Mouse (Mus musculus) liver, embryonic 11.5 days (tissue): ENCODE measurements around the gene Fbln5. TPM values are rescaled to one million over a fixed set of nuclear protein-coding genes. Genes with fewer than 3 reads are reported as not detected.

Source experiments
- ATAC-seq: fragments of 200-750 bp; cut with Nextera tagmentation; replicated peaks from 2 replicates; pipeline ENCODE4 v1.8.0; 2017; ENCODE audit warnings: moderate number of reproducible peaks, mild to moderate bottlenecking, moderate TSS enrichment, moderate library complexity; ENCODE audit not compliant: low FRiP score
- DNase-seq: peaks from one replicate; pipeline ENCODE4 v3.0.0-alpha.2; 2017; ENCODE audit warnings: low spot score
- H3K27ac ChIP-seq: fragments of 300-500 bp; sonication (generic); 2 replicates; pipeline ENCODE4 v1.5.1; 2014; ENCODE audit warnings: mild to moderate bottlenecking, low read depth, low read length, control low read depth
- H3K27me3 ChIP-seq: fragments of 300-500 bp; sonication (generic); replicated peaks from 2 replicates; pipeline ENCODE4 v1.6.1; 2014; ENCODE audit warnings: low read length, mixed read lengths; ENCODE audit not compliant: control insufficient read depth, insufficient read depth
- H3K36me3 ChIP-seq: fragments of 300-500 bp; sonication (generic); 2 replicates; pipeline ENCODE4 v1.6.1; 2014; ENCODE audit warnings: mild to moderate bottlenecking, low read length, moderate library complexity, mixed read lengths; ENCODE audit not compliant: control insufficient read depth, insufficient read depth
- H3K4me1 ChIP-seq: fragments of 300-500 bp; sonication (generic); replicated peaks from 2 replicates; pipeline ENCODE4 v1.6.1; 2014; ENCODE audit warnings: low read length, mixed read lengths; ENCODE audit not compliant: control insufficient read depth, insufficient read depth
- H3K4me2 ChIP-seq: fragments of 300-500 bp; sonication (generic); 2 replicates; pipeline ENCODE4 v1.6.1; 2014; ENCODE audit warnings: mild to moderate bottlenecking, control low read depth, moderate library complexity
- H3K4me3 ChIP-seq: fragments of 300-500 bp; sonication (generic); 2 replicates; pipeline ENCODE4 v1.5.1; 2014; ENCODE audit warnings: low read depth, low read length, control low read depth
- H3K9ac ChIP-seq: fragments of 300-500 bp; sonication (generic); 2 replicates; pipeline ENCODE4 v1.6.1; 2014; ENCODE audit warnings: low read depth, low read length, control low read depth
- H3K9me3 ChIP-seq: fragments of 300-500 bp; sonication (generic); 2 replicates; pipeline ENCODE4 v1.6.1; 2016; ENCODE audit warnings: low read length, inconsistent platforms, mixed read lengths; ENCODE audit not compliant: control insufficient read depth
- WGBS: fragments of 180-500 bp; shearing (Covaris S2); extraction: QIAGEN DNeasy Blood & Tissue Kit; methylation state at CpG from one replicate; pipeline ENCODE4 v1.1.7; 2014; 5-methylcytosine and 5-hydroxymethylcytosine counted together
- polyA plus RNA-seq: library from polyadenylated mRNA; unstranded; fragments of >200 nt; fragmentation: Nextera tagmentation; extraction: Ambion mirVana; gene quantifications from 2 replicates; pipeline ENCODE4 v1.2.1, GENCODE M21; 2014

Fbln5 gene
- polyA plus RNA-seq, 1 experiment from 2014 or later = 4.4 TPM

- Histone ChIP-seq H3K27ac (no peak overlapping the region), H3K4me3 (no peak overlapping the region), H3K4me1 (no peaks in the 10 kb centered on the region), H3K27me3 (no peaks in the 10 kb centered on the region), H3K9ac (no peak overlapping the region), H3K9me3 (no peaks in the 10 kb centered on the region), H3K36me3 (peaks cover 2% of the 10 kb centered on the region; the same call in 1 of the 2 replicates), H3K4me2 (no peak overlapping the region)
- WGBS = 88% methylated on average over 4 of the region's 4 CpGs
- ATAC-seq = no peak
- no peak for DNase-seq
Observed at GRCm38 (mm10) chr12:101834715-101835114, 15.9 kb upstream of the Fbln5 start.

- Histone ChIP-seq H3K36me3 (peaks cover 1% of the 10 kb centered on the region; the same call in 1 of the 2 replicates), H3K27ac (no peak overlapping the region)
- WGBS = 90% methylated on average over 8 of the region's 8 CpGs
Observed at GRCm38 (mm10) chr12:101833776-101834175, 14.9 kb upstream of the Fbln5 start.

DNA sequence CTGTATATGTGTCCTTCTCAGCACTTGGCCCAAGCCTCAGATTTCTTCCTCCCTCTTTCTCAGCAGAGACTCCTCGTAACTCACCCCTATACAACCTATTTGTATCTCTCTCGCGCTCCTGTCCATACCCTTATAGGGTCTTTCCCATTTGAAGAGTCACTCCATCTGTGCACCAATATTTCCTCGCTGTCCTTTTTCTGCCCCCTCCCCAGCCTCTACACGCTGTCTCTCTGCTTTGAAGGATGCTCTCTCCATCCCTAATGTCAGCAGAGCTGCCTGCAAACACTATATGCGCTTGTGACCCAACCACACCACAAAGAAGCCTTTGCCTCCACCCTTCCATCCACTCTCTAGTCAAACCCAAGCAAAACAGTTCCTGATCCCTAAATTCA lies 14.3 kb upstream of the Fbln5 start:
- H3K4me2 ChIP-seq = no peak overlapping the region
- H3K4me1 ChIP-seq = no peaks in the 10 kb centered on the region
- H3K27me3 ChIP-seq = no peaks in the 10 kb centered on the region
- no peak overlapping the region for H3K27ac ChIP-seq
- whole genome bisulfite sequencing = 89% methylated on average over 6 of the region's 6 CpGs
- peak; percentile 12; the same call in 1 of the 2 replicates for ATAC-seq
- H3K4me3 ChIP-seq = no peak overlapping the region
- no peaks in the 10 kb centered on the region for H3K9me3 ChIP-seq
- no peak for DNase-seq
- no peaks in the 10 kb centered on the region for H3K36me3 ChIP-seq
- H3K9ac ChIP-seq = no peak overlapping the region

More at GRCm38 (mm10) chr12:101833776-101834175, 14.9 kb upstream of the Fbln5 start:
- H3K27me3 ChIP-seq = no peaks in the 10 kb centered on the region
- ATAC-seq (no peak), DNase-seq (no peak)
- H3K9ac ChIP-seq = no peak overlapping the region
- no peaks in the 10 kb centered on the region for H3K9me3 ChIP-seq
- no peak overlapping the region for H3K4me3 ChIP-seq
- no peaks in the 10 kb centered on the region for H3K4me1 ChIP-seq
- no peak overlapping the region for H3K4me2 ChIP-seq

DNA sequence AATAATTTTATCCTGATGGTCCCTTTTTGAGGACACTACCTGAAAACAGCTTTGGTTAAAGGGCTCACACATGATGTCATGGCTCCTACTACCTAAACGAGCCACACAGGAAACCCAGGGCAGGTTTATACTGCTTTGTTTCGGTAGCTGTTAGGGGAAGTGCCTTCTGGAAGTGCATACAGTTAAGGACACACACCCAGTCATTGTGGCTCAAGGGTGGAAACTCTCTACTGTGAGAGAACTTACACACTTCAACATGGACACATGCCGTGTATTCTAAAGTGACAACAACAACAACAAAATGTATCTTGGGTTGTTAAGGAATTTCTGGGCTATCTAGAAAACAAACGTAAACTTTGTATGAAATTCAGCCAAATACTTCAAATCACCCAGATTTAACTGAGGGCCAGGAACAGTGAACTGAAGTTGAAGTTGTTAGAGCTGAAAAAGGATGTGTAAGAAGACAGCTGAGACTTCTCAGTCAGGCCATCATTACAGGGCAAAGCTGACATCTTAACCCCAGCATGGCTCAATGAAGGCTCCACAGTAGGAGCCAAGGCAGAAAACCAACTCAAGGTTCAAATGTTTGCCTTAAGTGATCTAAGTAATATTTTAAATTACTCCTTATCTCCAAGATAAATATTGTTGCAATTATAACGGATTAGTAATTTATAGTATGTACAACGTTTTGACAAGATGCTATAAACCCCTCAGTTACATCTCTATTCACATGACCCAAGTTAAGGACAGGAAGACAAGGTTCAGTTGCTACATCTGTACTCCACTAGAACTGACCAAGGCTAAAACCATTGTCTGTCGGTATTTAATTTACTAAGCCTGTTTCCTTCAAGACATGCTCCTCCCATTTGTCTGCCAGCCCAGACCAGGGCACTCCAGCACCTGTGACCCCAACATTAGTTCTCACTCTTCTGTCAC lies 13.6 kb upstream of the Fbln5 start:
- H3K4me1 ChIP-seq = no peaks in the 10 kb centered on the region
- H3K4me3 ChIP-seq = no peak overlapping the region
- no peaks in the 10 kb centered on the region for H3K36me3 ChIP-seq
- 63% methylated on average over 7 of the region's 7 CpGs for WGBS
- H3K27me3 ChIP-seq = no peaks in the 10 kb centered on the region
- no peak overlapping the region for H3K4me2 ChIP-seq
- no peak overlapping the region for H3K27ac ChIP-seq
- no peak overlapping the region for H3K9ac ChIP-seq
- no peaks in the 10 kb centered on the region for H3K9me3 ChIP-seq
- ATAC-seq (peak; percentile 21; the same call in 1 of the 2 replicates), DNase-seq (no peak)

- no peaks in the 10 kb centered on the region for H3K9me3 ChIP-seq
- H3K36me3 ChIP-seq = no peaks in the 10 kb centered on the region
- H3K27me3 ChIP-seq = no peaks in the 10 kb centered on the region
- WGBS = 71% methylated on average over 4 of the region's 4 CpGs
- no peak overlapping the region for H3K4me3 ChIP-seq
- ATAC-seq = no peak
- no peak overlapping the region for H3K27ac ChIP-seq
- no peak overlapping the region for H3K9ac ChIP-seq
- no peaks in the 10 kb centered on the region for H3K4me1 ChIP-seq
- DNase-seq = no peak
- no peak overlapping the region for H3K4me2 ChIP-seq
Observed at GRCm38 (mm10) chr12:101831221-101831620, 12.4 kb upstream of the Fbln5 start.

GRCm38 (mm10) chr12:101823161-101823560 lies 4.3 kb upstream of the Fbln5 start:
- ATAC-seq = no peak
- H3K27me3 ChIP-seq = peaks cover 21% of the 10 kb centered on the region
- H3K4me2 ChIP-seq = no peak overlapping the region
- 85% methylated on average over 4 of the region's 4 CpGs for WGBS
- no peak overlapping the region for H3K4me3 ChIP-seq
- H3K36me3 ChIP-seq = no peaks in the 10 kb centered on the region
- no peak for DNase-seq
- H3K27ac ChIP-seq = no peak overlapping the region
- H3K9me3 ChIP-seq = no peaks in the 10 kb centered on the region
- no peak overlapping the region for H3K9ac ChIP-seq
- 0 out of 2 replicates have a peak, but pooled peaks cover 3% of the 10 kb centered on the region for H3K4me1 ChIP-seq

DNA sequence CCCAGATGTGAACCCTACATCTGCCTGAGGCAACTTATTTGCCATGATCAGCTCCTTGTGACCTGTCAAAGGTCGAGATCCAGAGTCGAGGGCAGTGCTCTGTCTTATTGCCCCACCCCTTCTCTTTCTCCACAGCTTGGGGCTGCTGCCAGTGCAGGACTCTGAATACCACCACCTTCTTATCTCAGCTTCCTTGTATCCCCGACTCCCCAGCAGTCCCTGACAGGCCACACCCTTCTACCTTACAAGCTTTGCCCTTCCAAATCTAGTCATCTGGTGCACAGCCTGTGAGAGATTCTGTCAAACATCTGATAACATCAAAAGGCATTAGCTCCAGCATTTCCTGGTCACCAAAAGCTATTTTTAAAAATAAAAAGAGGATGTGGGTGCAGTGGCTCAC lies 2.7 kb upstream of the Fbln5 start:
- Histone ChIP-seq H3K9ac (no peak overlapping the region), H3K4me2 (no peak overlapping the region), H3K27me3 (peaks cover 30% of the 10 kb centered on the region), H3K4me3 (no peak overlapping the region), H3K9me3 (no peaks in the 10 kb centered on the region), H3K27ac (no peak overlapping the region), H3K4me1 (0 out of 2 replicates have a peak, but pooled peaks cover 3% of the 10 kb centered on the region), H3K36me3 (no peaks in the 10 kb centered on the region)
- no peak for ATAC-seq
- no peak for DNase-seq
- WGBS = 18% methylated on average over 3 of the region's 3 CpGs

DNA sequence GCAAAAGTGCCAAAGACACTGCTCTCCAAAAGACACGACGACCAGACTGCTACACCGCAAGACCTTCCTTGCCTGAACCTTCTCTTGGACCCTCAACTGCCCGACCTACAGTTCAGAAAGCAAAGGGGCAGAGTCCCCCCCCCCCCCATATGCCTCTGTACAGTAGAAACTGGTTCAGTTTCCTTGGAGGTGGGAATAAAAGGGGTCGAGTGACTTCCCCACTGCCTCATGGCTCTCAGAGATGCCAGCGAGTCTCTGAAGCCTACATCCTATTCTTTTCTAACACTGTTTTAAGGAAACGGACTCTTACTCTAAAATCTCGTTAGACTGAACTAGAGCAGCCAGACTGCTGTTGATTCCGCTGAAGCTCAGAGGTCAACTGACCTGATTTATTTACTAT lies 715 bp upstream of the Fbln5 start:
- Histone ChIP-seq H3K9ac (no peak overlapping the region), H3K4me1 (0 out of 2 replicates have a peak, but pooled peaks cover 3% of the 10 kb centered on the region), H3K27me3 (peaks cover 30% of the 10 kb centered on the region), H3K4me3 (peak overlapping the region; percentile 38), H3K36me3 (no peaks in the 10 kb centered on the region), H3K27ac (no peak overlapping the region), H3K9me3 (no peaks in the 10 kb centered on the region), H3K4me2 (peak overlapping the region; percentile 68)
- DNase-seq (no peak), ATAC-seq (no peak)
- 37% methylated on average over 9 of the region's 9 CpGs for WGBS

DNA sequence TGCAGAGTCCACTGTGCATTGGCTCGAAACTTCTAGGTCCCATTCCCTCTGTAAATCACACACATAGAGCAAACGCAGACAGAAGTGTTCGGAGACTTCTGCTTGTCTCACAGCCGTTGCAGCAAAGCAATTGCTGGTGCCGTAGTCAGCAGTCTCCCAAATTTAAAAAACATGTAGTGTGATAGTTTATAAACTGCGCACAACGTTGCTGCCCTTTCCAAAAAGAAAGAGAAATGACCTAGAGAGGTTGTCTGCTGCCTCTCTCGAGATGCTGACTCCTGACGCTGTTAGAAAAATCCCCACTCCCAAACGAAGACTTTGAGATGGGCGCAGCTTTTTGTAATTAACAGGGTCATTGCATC lies 628 bp downstream of the Fbln5 start:
- H3K4me1 ChIP-seq = 0 out of 2 replicates have a peak, but pooled peaks cover 3% of the 10 kb centered on the region
- H3K9ac ChIP-seq = no peak overlapping the region
- H3K27me3 ChIP-seq = peaks cover 30% of the 10 kb centered on the region
- no peaks in the 10 kb centered on the region for H3K36me3 ChIP-seq
- H3K4me3 ChIP-seq = peak overlapping the region; percentile 38
- ATAC-seq (no peak), DNase-seq (no peak)
- no peaks in the 10 kb centered on the region for H3K9me3 ChIP-seq
- no peak overlapping the region for H3K27ac ChIP-seq
- WGBS = 36% methylated on average over 11 of the region's 11 CpGs
- peak overlapping the region; percentile 68 for H3K4me2 ChIP-seq
